Mouse (Mus musculus) lung, adult 10 weeks (tissue): ENCODE results near the gene Ehd2. TPM values are rescaled to one million over a fixed set of nuclear protein-coding genes. Genes with fewer than 3 reads are reported as not detected.

Experiments
- polyA plus RNA-seq: library from polyadenylated mRNA; stranded (reverse); fragments of 350-450 nt; fragmentation: Illumina TruSeq; extraction: RNeasy Lipid Tissue Mini Kit (QIAGEN cat#74804); gene quantifications from one replicate; pipeline ENCODE4 v1.2.3, GENCODE M21; 2014; ENCODE audit warnings: low read depth, low replicate concordance; ENCODE audit not compliant: insufficient read depth

The Ehd2 gene
- 87.4 TPM for polyA plus RNA-seq

DNA sequence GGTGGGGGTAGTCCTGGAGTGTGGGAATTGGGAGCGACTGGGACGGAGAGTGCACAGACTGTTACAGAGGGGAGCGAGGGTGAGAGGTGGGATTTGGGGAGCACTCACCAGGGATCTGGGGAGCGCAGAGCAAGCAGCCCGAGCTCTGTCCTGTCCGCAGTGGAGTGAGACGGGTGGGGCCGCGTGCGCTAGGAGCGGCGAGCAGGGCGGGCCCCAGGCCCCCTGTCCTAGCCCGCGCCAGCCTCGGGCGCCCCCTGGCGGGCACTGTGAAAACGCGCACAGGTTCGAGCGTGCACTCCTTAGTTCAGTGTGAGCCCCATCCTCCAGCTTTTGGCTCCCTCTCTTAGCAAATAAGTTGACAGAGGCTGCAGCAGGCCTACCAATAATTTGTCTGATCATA, at the start of gene Ehd2:
Gene Ehd2 (minus strand): TSS at position 256 of the 400 bp plus-strand sequence.

GRCm38 (mm10) chr7:15945721-15946536, 21.4 kb downstream of the Ehd2 start, which contains the start of gene Nop53:
Nop53 (minus strand) TSS chr7:15946074.

DNA sequence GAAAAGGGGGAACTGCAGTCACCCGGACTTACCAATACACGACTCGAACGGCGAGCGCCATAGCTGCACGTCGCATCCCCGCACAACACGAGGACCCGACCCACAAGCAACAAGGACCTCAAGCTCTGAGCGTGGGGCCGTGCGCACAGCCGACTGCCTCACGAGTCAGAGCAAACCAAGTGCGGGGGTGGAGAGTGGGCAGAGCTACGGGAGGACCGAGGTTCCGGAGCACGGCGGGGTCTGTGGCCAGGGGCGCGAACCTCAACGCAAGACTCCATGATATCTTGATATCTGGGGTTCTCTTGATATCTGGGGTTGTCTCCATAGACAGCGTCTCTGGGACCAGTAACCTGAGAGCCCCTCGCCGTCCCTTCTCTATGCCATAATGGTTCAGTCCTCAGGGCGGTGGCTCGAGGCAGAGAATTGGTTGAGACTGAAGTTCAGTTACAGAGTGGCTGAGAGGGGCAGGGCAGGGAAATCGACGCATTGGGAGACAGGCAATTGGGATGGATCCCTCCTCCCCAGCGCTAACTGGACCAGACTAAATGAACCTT, 45.1 kb downstream of the Ehd2 start, which contains the start of gene Selenow:
Gene Selenow (minus strand): TSS at position 183 of the 554 bp plus-strand sequence.

Other genes starting within 250 kb of the Ehd2 start
- gene Obox5, start 217.4 kb downstream of the Ehd2 start, polyA plus RNA-seq, result not detected
- not detected for gene Obox6, start 127.9 kb downstream of the Ehd2 start, polyA plus RNA-seq
- not detected for gene Crx, start 87.6 kb downstream of the Ehd2 start, polyA plus RNA-seq
- gene Crxos, start 85.0 kb downstream of the Ehd2 start, polyA plus RNA-seq, result not detected
- gene Selenow, start 45.2 kb downstream of the Ehd2 start, polyA plus RNA-seq, result 594 TPM
- 186 TPM for gene Nop53, start 21.5 kb downstream of the Ehd2 start, polyA plus RNA-seq
- gene Bicra, start 80.4 kb upstream of the Ehd2 start, polyA plus RNA-seq, result 2.7 TPM
- gene Zfp541, start 94.2 kb upstream of the Ehd2 start, polyA plus RNA-seq, result not detected
- 58.6 TPM for gene Napa, start 130.9 kb upstream of the Ehd2 start, polyA plus RNA-seq
- 13.3 TPM for gene Kptn, start 152.3 kb upstream of the Ehd2 start, polyA plus RNA-seq
- 0.25 TPM for gene Slc8a2, start 162.3 kb upstream of the Ehd2 start, polyA plus RNA-seq
- gene Meis3, start 207.5 kb upstream of the Ehd2 start, polyA plus RNA-seq, result 7.1 TPM